In genomic region chr17:28012851-28013250, GRCm38 (mm10) we compare ENCODE assay signal across 9 mouse cellular contexts.
DNase-seq lines count a peak whose midpoint lies in the region; ATAC-seq and TF ChIP-seq lines count a peak whose summit lies in the region.
"Had no signal": no experiment of that assay in that cellular context is flagged by ENCODE, and none has a peak within 500 bp of the region (broad histone marks: within the 10 kb centered on the region; RNA-seq: fewer than 3 reads in every experiment).

No protein-coding gene starts in this region.

- DNase-seq in kidney, postnatal 0 days (ENCODE audit: low spot score): no peak
- no peak for DNase-seq in kidney, adult 8-10 months
- no peak for DNase-seq in ovary, postnatal 14 days (ENCODE audit: low spot score)
- DNase-seq in adrenal gland, adult 8-10 months: no peak
- no peak for DNase-seq in cerebellum, adult 9-10 months

- no peak for TF ChIP-seq POLR2A in myocyte (IDR thresholded peaks at IDR 0.05; ENCODE audit: insufficient read length, low read depth)

- peaks cover 65% of the 10 kb centered on the region for H3K4me1 ChIP-seq in kidney, postnatal 0 days (replicated peaks; ENCODE audit: insufficient read depth, low read length)
- peaks cover 66% of the 10 kb centered on the region for H3K4me1 ChIP-seq in embryonic facial prominence, embryonic 13.5 days
- H3K4me1 ChIP-seq in intestine, embryonic 16.5 days (ENCODE audit: control insufficient read depth, insufficient read depth, low read length): peaks cover 55% of the 10 kb centered on the region

- H3K27ac ChIP-seq in kidney, postnatal 0 days: peak overlapping the region; percentile 92
- H3K27ac ChIP-seq in embryonic facial prominence, embryonic 13.5 days: peak overlapping the region; percentile 88
- H3K27ac ChIP-seq in intestine, embryonic 16.5 days (ENCODE audit: low read length): peak overlapping the region; percentile 60

- no peak overlapping the region for H3K9ac ChIP-seq in kidney, postnatal 0 days (ENCODE audit: low read depth, low read length)
- 0 out of 2 replicates have a peak overlapping the region, but pooled peaks have one; percentile 17 for H3K9ac ChIP-seq in embryonic facial prominence, embryonic 13.5 days
- H3K9ac ChIP-seq in intestine, embryonic 16.5 days (ENCODE audit: low read depth, low read length): peak overlapping the region; percentile 41; the same call in 1 of the 2 replicates

- no peaks in the 10 kb centered on the region for H3K27me3 ChIP-seq in kidney, postnatal 0 days (ENCODE audit: insufficient read depth, low read length)
- no peaks in the 10 kb centered on the region for H3K27me3 ChIP-seq in embryonic facial prominence, embryonic 13.5 days
- H3K27me3 ChIP-seq in intestine, embryonic 16.5 days (replicated peaks; ENCODE audit: control insufficient read depth, insufficient read depth, low read length): no peaks in the 10 kb centered on the region
- H3K27me3 ChIP-seq in myocyte (ENCODE audit: control insufficient read depth, insufficient read depth, insufficient read length): no peaks in the 10 kb centered on the region
- H3K27me3 ChIP-seq: Patski had no signal

- H3K36me3 ChIP-seq in kidney, postnatal 0 days (ENCODE audit: insufficient read depth, low read length): no peaks in the 10 kb centered on the region
- peaks cover 17% of the 10 kb centered on the region; the same call in 1 of the 2 replicates for H3K36me3 ChIP-seq in embryonic facial prominence, embryonic 13.5 days
- H3K36me3 ChIP-seq in intestine, embryonic 16.5 days (ENCODE audit: control insufficient read depth, insufficient read depth, low read length): no peaks in the 10 kb centered on the region
- H3K36me3 ChIP-seq in myocyte (ENCODE audit: control insufficient read depth, insufficient read depth): no peaks in the 10 kb centered on the region

- no peak overlapping the region for H3ac ChIP-seq in myocyte (ENCODE audit: control insufficient read depth, insufficient read length)

- 53% methylated on average over 6 of the region's 6 CpGs for WGBS in kidney, postnatal 0 days
- 69% methylated on average over 6 of the region's 6 CpGs for WGBS in embryonic facial prominence, embryonic 13.5 days
- 62% methylated on average over 6 of the region's 6 CpGs for WGBS in intestine, embryonic 16.5 days

- TF ChIP-seq CTCF in kidney, postnatal 0 days (IDR thresholded peaks at IDR 0.05; ENCODE audit: low read depth): no peak

- H3K4me2 ChIP-seq in kidney, postnatal 0 days (ENCODE audit: low read length): peak overlapping the region; percentile 39
- H3K4me2 ChIP-seq in embryonic facial prominence, embryonic 13.5 days: peak overlapping the region; percentile 42
- peak overlapping the region; percentile 37 for H3K4me2 ChIP-seq in intestine, embryonic 16.5 days (ENCODE audit: low read depth, low read length)
- H3K4me2 ChIP-seq in myocyte (ENCODE audit: low read depth): peak overlapping the region; percentile 2

- no peaks in the 10 kb centered on the region for H3K9me3 ChIP-seq in kidney, postnatal 0 days (replicated peaks; ENCODE audit: low read length)
- H3K9me3 ChIP-seq in embryonic facial prominence, embryonic 13.5 days: no peaks in the 10 kb centered on the region
- no peaks in the 10 kb centered on the region for H3K9me3 ChIP-seq in intestine, embryonic 16.5 days (ENCODE audit: control insufficient read depth, low read length)

- no peak for ATAC-seq in kidney, postnatal 0 days (replicated peaks; ENCODE audit: low FRiP score, low read depth)
- ATAC-seq in embryonic facial prominence, embryonic 13.5 days (ENCODE audit: insufficient number of reproducible peaks, insufficient read depth, low FRiP score, low TSS enrichment, low read depth): no peak
- ATAC-seq in intestine, embryonic 16.5 days: no peak

- H3K79me2 ChIP-seq in myocyte (ENCODE audit: control insufficient read depth, insufficient read depth): no peaks in the 10 kb centered on the region

- H3K4me3 ChIP-seq in kidney, postnatal 0 days (replicated peaks; ENCODE audit: low read depth, low read length): no peak overlapping the region
- no peak overlapping the region for H3K4me3 ChIP-seq in embryonic facial prominence, embryonic 13.5 days
- no peak overlapping the region; the same call in 1 of the 2 replicates for H3K4me3 ChIP-seq in intestine, embryonic 16.5 days (ENCODE audit: low read length)
- no peak overlapping the region for H3K4me3 ChIP-seq in myocyte

TF ChIP-seq in myocyte, 11 proteins besides CTCF, POLR2A, EP300 and RAD21:
- TF ChIP-seq REST (IDR thresholded peaks at IDR 0.05; ENCODE audit: insufficient read depth, insufficient read length) (no peak), USF1 (IDR thresholded peaks at IDR 0.05; ENCODE audit: low read depth) (no peak), TCF3 (IDR thresholded peaks at IDR 0.05; ENCODE audit: insufficient read length, low read depth) (no peak), E2F4 (IDR thresholded peaks at IDR 0.05; ENCODE audit: insufficient read depth) (no peak), MAX (IDR thresholded peaks at IDR 0.05; ENCODE audit: low read depth) (no peak), TCF12 (IDR thresholded peaks at IDR 0.05; ENCODE audit: insufficient read depth, poor library complexity, severe bottlenecking) (no peak), POLR2AphosphoS2 (IDR thresholded peaks at IDR 0.05; ENCODE audit: insufficient read length, low read depth) (no peak), SRF (IDR thresholded peaks at IDR 0.05; ENCODE audit: control insufficient read depth, insufficient read length, low read depth) (no peak), MYOG (IDR thresholded peaks at IDR 0.05; ENCODE audit: control insufficient read depth in 1 of 3, insufficient read depth in 1 of 3, insufficient read length in 2 of 3, low read depth in 2 of 3) (no peak), MYOD1 (IDR thresholded peaks at IDR 0.05; ENCODE audit: control insufficient read depth in 1 of 3, insufficient read length in 2 of 3, low read depth in 2 of 3) (no peak), CEBPB (IDR thresholded peaks at IDR 0.05; ENCODE audit: insufficient read depth, poor library complexity, severe bottlenecking) (no peak)
